Mouse (Mus musculus): ENCODE results near the gene Scamp1.

The Scamp1 gene

GRCm38 (mm10) chr13:94279420-94279819 is 6.2 kb downstream of the Scamp1 start:
- no peak for DNase-seq (ENCODE audit: low spot score in 2 of 2)

- DNase-seq (ENCODE audit: low spot score in 2 of 2): no peak
Measured at GRCm38 (mm10) chr13:94271284-94271683, 14.4 kb downstream of the Scamp1 start.

GRCm38 (mm10) chr13:94268201-94268600 is 17.5 kb downstream of the Scamp1 start:
- DNase-seq (ENCODE audit: low spot score in 2 of 2): no peak

GRCm38 (mm10) chr13:94267190-94267589 is 18.5 kb downstream of the Scamp1 start:
- DNase-seq (ENCODE audit: low spot score in 2 of 2): no peak

- DNase-seq (ENCODE audit: low spot score in 2 of 2): no peak
Measured at GRCm38 (mm10) chr13:94266530-94266929, 19.1 kb downstream of the Scamp1 start.

- DNase-seq (ENCODE audit: low spot score in 2 of 2): no peak
Measured at GRCm38 (mm10) chr13:94265291-94265690, 20.4 kb downstream of the Scamp1 start.

- DNase-seq (ENCODE audit: low spot score in 2 of 2): no peak
Measured at GRCm38 (mm10) chr13:94263943-94264342, 21.7 kb downstream of the Scamp1 start.

GRCm38 (mm10) chr13:94262551-94262950 is 23.1 kb downstream of the Scamp1 start:
- DNase-seq (ENCODE audit: low spot score in 2 of 2): no peak

- DNase-seq (ENCODE audit: low spot score in 2 of 2): no peak
Measured at GRCm38 (mm10) chr13:94261624-94262023, 24.0 kb downstream of the Scamp1 start.

- no peak for DNase-seq (ENCODE audit: low spot score in 2 of 2)
Measured at GRCm38 (mm10) chr13:94260961-94261360, 24.7 kb downstream of the Scamp1 start.

GRCm38 (mm10) chr13:94259210-94259609 is 26.4 kb downstream of the Scamp1 start:
- no peak for DNase-seq (ENCODE audit: low spot score in 2 of 2)

- DNase-seq (ENCODE audit: low spot score in 2 of 2): no peak
Measured at GRCm38 (mm10) chr13:94258530-94258929, 27.1 kb downstream of the Scamp1 start.

- no peak for DNase-seq (ENCODE audit: low spot score in 2 of 2)
Measured at GRCm38 (mm10) chr13:94257711-94258110, 27.9 kb downstream of the Scamp1 start.

- no peak for DNase-seq (ENCODE audit: low spot score in 2 of 2)
Measured at GRCm38 (mm10) chr13:94255176-94255575, 30.5 kb downstream of the Scamp1 start.

- no peak for DNase-seq (ENCODE audit: low spot score in 2 of 2)
Measured at GRCm38 (mm10) chr13:94254286-94254685, 31.4 kb downstream of the Scamp1 start.

GRCm38 (mm10) chr13:94253052-94253451 is 32.6 kb downstream of the Scamp1 start:
- DNase-seq (ENCODE audit: low spot score in 2 of 2): no peak

- no peak for DNase-seq (ENCODE audit: low spot score in 2 of 2)
Measured at GRCm38 (mm10) chr13:94250761-94251160, 34.9 kb downstream of the Scamp1 start.

GRCm38 (mm10) chr13:94250188-94250587 is 35.5 kb downstream of the Scamp1 start:
- no peak for DNase-seq (ENCODE audit: low spot score in 2 of 2)

GRCm38 (mm10) chr13:94242897-94243296 is 42.8 kb downstream of the Scamp1 start:
- no peak for DNase-seq (ENCODE audit: low spot score in 2 of 2)

- no peak for DNase-seq (ENCODE audit: low spot score in 2 of 2)
Measured at GRCm38 (mm10) chr13:94241892-94242524, 43.6 kb downstream of the Scamp1 start.

GRCm38 (mm10) chr13:94240873-94241272 is 44.8 kb downstream of the Scamp1 start:
- no peak for DNase-seq (ENCODE audit: low spot score in 2 of 2)

- DNase-seq (ENCODE audit: low spot score in 2 of 2): no peak
Measured at GRCm38 (mm10) chr13:94240111-94240510, 45.5 kb downstream of the Scamp1 start.

GRCm38 (mm10) chr13:94239488-94239887 is 46.2 kb downstream of the Scamp1 start:
- DNase-seq (ENCODE audit: low spot score in 2 of 2): no peak

GRCm38 (mm10) chr13:94231871-94232270 is 53.8 kb downstream of the Scamp1 start:
- DNase-seq (ENCODE audit: low spot score in 2 of 2): no peak

Measured in spleen, postnatal 14 days (tissue).